Mouse (Mus musculus) kidney, postnatal 25 days (tissue): ENCODE measurements around the gene Eif4ebp2.
A peak's percentile ranks its signal among the peaks of the same experiment; 100 is the strongest.
"Not testable (repeated sequence)": the region's sequence is repeated elsewhere in the genome, so short reads cannot be mapped to it uniquely, and the experiment has no call there.

Source experiments
- DNase-seq, 2 experiments: peaks; one replicate each; pipeline ENCODE4 v3.0.0; 2021; ENCODE audit warnings: mixed read lengths in 2 of 2

The Eif4ebp2 gene

GRCm38 (mm10) chr10:61465009-61465408 lies 12.5 kb upstream of the Eif4ebp2 start:
- DNase-seq = no peak

- no peak for DNase-seq
Observed at GRCm38 (mm10) chr10:61457182-61457581, 4.7 kb upstream of the Eif4ebp2 start.

DNA sequence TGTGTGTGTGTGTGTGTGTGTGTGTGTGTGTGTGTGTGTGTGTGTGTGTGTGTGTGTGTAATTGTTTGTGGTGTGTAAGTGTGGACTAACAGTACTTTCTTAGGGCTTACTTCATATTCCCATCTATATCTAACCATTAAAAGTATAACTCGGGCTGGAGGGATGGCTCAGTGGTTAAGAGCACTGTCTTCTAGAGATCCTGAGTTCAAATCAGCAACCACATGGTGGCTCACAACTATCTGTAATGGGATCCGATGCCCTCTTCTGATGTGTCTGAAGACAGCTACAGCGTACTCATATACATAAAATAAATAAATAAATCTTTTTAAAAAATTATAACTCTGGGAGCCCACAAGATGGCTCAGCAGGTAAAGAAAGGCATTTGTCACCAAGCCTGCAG lies 710 bp upstream of the Eif4ebp2 start:
- not testable (repeated sequence) for DNase-seq

- peak; percentile 44 to 64 for DNase-seq
Observed at GRCm38 (mm10) chr10:61451931-61452617, 387 bp downstream of the Eif4ebp2 start.

- DNase-seq = peak; percentile 57 to 71
Observed at GRCm38 (mm10) chr10:61451463-61451930, 964 bp downstream of the Eif4ebp2 start.

- no peak for DNase-seq
Observed at GRCm38 (mm10) chr10:61448834-61449233, 3.6 kb downstream of the Eif4ebp2 start.

- no peak for DNase-seq
Observed at GRCm38 (mm10) chr10:61447581-61448353, 4.7 kb downstream of the Eif4ebp2 start.

DNA sequence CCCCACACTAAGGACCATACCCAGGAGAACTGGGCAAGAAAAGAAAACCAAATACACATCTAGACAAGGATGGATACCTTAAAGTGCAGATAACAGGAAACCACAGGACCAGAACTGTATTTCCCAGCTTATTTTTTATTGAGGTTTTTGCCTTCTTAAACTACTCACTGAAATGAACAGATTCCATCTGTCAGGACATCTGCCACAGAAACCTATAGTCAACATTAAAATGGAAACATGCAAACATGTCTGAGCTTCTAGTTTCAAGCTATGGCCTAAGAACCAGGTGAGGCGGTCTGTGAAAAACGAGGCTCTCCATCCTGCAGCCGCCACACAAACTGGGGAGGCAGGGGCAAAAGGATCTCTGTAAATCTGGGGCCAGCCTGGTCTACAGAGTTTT lies 7.4 kb downstream of the Eif4ebp2 start:
- DNase-seq = no peak

DNA sequence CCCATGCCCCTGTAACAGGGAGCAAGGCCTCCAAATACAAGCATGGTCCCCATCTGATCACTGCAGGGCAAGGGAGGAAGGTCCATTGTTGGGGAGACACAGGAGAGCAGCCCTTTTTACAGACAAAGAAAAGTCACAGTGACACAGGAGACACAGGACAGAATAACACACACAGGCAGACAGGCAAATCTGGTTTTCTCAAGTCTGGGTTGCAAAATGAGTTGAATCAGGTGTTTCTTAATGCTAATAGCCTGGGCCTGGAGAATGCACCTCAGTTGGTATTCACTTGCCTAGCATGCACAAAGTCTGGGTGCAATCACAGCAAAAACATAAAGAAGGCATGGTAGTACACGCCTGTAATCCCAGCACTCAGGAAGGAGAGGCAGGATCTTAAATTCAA lies 8.6 kb downstream of the Eif4ebp2 start:
- no peak for DNase-seq

DNA sequence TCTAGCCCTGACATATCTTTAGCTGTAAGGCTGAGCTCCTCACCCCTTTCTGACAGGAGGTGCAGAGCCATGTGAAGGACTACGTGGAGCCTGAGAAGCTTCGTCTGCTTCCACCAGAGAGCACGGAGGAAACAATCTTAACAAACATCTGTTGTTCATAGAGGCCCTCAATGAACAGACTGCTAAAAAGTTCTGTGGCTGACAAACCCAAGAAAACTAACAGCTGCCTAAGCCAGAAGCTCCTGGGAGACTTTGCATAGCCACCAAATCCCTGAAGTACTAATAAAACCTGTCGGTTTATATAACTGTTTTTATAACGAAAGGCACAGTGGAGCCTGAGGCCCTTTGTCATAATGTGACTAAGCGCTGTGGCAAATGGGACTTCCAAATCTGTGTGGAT lies 9.0 kb downstream of the Eif4ebp2 start:
- no peak for DNase-seq

DNA sequence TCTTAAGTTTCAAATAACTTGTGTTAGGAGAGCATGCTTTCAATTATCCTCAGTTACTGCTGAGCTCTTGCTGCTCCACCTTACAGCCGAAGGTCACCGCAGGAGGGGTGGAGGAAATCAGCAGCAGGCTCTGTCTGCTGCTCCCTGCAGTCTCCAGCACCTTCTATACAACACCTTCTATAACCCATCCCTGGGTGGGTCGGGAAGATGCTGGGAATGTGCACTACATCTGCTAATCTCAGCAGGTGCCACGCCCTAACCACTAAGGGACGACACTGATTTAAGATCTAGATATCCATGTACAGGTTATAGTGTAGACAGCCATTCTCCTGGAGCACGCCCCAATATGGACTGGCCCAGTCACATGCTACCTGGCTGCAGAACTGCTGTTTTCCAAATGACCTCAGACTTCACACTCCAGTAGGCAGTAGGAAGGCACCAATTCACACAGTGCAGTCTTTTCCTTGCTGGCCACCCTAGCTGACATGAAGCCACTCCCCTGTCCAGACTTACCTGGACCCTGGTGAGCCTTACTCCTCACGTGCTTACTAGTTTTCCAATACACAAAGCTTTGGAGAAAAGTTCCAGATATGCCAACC lies 12.2 kb downstream of the Eif4ebp2 start:
- peak; percentile 70 to 83 for DNase-seq

GRCm38 (mm10) chr10:61431375-61431774 lies 21.1 kb downstream of the Eif4ebp2 start:
- DNase-seq = no peak

DNA sequence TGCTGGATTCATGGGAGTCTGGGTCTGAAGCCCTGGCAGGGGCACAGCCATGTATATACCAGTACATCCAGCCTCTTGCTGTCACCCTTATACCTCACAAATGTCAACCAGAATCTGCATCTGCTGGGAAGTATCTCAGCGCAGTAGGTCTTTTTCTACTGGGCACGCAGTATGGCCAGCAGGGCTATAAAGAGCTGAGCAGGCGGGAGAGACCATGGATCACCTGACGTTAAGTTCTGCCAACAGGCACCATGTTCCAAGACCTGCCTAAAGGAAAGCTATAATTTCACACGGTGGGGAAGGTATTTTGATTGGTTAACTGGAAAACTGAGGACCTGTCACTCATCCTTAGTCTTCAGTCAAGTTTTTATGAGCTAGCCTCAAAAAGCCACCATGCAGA lies 23.4 kb downstream of the Eif4ebp2 start:
- DNase-seq = no peak

GRCm38 (mm10) chr10:61428416-61428815 lies 24.0 kb downstream of the Eif4ebp2 start:
- no peak for DNase-seq

DNA sequence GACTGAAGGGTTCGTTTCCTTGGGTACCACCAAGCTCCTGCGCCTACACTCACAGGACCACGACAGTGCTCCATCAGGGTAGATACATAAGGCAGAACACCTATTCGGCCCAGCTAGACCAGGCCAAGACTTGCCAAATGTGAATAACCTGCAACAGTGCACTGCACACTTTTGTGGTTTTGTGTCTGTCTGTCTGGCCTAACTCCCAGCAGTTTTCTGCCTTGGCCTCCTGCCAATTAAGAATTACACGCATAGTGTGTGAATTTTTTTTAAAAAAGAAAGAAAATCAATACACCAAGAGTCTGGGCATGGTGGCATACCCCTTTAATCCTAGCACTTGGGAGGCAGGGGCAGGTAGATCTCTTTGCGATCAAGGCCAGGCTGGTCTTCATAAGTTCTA lies 24.5 kb downstream of the Eif4ebp2 start:
- DNase-seq = no peak

DNA sequence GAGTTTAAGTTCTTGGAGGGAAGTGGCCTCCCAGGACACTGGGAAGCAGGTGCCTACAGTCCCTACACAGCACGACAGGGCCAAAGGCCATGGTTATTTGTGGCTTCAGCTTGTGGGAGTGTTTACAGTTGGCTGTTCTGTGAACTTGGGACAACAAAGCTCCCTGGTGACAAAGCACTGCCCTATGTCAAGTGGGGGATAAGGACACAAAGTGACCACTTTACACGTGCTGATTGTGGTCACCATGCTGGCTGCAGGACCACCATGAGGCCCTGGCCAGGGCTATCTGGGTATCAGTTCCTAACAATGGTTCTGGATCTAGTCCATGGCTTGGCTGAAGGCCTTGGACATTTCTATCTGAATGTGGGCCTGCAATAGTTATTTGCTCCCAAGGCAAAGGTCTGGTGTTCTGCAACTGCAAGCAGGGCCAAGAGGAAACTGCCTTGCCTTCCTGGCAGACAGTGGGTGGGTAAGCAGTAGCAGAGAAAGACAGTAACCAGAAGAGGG lies 26.2 kb downstream of the Eif4ebp2 start:
- DNase-seq = peak; percentile 52 to 74

GRCm38 (mm10) chr10:61425047-61425446 lies 27.4 kb downstream of the Eif4ebp2 start:
- peak; percentile 75 to 77 for DNase-seq

- no peak for DNase-seq
Observed at GRCm38 (mm10) chr10:61424500-61424899, 28.0 kb downstream of the Eif4ebp2 start.

GRCm38 (mm10) chr10:61423289-61423688 lies 29.2 kb downstream of the Eif4ebp2 start:
- DNase-seq = peak; percentile 74 to 75

DNA sequence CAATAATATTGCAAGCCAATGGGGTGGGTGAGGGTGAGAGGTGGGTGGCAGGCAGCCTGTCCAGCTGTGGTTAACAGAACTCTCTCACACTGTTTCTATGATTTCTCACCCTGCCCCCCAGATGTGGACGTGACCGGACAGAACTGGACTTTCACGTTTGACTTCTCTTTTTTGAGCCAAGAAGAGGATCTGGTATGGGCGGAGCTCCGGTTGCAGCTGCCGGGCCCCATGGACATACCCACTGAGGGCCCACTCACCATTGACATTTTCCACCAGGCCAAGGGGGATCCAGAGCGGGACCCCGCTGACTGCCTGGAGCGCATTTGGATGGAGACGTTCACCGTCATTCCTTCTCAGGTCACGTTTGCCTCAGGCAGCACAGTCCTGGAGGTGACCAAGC lies 29.6 kb downstream of the Eif4ebp2 start:
- DNase-seq = no peak

DNA sequence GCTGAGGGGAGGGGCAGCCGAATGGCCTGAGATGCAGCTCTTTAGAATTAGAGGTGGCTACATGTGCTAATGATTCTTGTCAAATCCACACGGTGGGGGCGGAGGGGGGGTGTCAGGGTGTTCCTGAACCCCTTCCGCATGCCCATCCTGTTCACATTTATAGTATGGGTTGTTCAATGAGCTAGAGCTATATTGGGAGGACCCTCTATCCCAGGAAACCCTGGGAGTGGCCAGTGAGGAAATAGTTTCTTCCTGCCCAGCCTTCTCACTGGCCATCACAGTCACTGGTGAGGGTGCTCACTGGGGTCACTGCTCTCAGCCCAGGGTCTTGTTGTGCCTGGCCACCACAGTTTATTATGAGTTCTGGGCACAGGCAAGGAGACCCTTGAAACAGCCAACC lies 32.5 kb downstream of the Eif4ebp2 start:
- DNase-seq = no peak

DNA sequence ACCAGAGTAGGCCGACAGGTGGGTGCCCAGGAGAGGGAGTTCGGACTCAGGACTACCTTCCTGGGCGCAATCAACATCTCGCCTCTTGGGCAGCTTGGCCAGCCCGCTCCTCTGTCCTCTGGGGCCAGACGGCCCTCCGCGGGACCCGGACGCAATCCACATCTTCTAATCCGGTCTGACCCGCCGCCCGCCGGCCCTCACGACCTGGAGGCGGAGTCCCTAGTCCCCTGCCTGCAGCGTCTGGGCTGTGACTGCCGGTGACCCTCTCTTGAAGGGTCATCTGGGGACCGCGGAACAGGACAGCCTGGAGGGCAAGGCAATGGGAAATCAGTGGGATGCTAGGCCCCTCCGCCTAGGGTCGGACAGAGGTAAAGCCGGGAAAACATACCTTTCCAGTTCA lies 33.3 kb downstream of the Eif4ebp2 start:
- peak in 1 of 2 experiments; percentile 52 for DNase-seq

DNA sequence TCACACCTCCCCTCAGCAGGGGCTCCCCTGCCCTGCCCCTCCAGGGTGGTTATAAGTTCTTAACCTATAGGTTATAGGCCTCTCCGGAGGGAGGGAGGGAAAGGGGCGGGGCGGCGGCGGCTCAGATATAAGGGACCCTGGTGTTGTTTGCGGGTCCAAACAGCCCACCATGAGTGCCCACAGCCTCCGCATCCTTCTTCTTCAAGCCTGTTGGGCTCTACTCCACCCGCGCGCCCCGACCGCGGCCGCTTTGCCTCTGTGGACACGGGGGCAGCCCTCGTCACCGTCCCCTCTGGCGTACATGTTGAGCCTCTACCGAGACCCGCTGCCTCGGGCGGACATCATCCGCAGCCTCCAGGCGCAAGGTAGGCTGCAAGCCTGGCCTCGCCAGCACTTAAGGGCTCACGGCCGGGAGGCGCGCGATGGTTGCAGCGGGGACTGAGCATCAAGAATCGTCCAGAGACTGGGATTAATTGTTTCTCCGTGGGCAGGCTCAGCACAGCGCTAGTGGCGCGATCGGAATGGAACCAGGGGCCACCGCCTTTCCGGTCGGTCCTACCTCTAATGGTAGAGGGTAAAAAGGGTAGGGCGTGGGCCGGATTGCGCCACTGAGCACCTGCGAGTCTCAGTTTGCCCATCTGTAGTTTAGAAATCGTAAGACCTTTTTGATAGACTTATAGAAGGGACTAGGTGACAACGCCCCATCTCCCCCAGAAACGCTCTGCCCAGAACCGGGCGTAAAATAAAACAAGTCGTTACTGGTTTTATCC lies 34.1 kb downstream of the Eif4ebp2 start:
- DNase-seq = no peak
